Mouse (Mus musculus) ES-Bruce4 (cell line): ENCODE results near the gene Dus1l.

Experiments used
- CTCF ChIP-seq: IDR thresholded peaks from one replicate; pipeline ENCODE4 v1.8.1; 2011; ENCODE audit warnings: low read depth, low read length
- EP300 ChIP-seq: IDR thresholded peaks from 2 replicates; pipeline ENCODE4 v1.6.1; 2011; ENCODE audit warnings: low read depth, low read length; ENCODE audit not compliant: insufficient read depth
- POLR2A ChIP-seq: IDR thresholded peaks from one replicate; pipeline ENCODE4 v1.8.1; 2011; ENCODE audit warnings: low read length; ENCODE audit not compliant: insufficient read depth

- TF ChIP-seq CTCF (no peak), POLR2A (no peak), EP300 (no peak)
These were observed 30.1 kb upstream of the Dus1l start for GRCm38 (mm10) chr11:120826016-120826953.
